Mouse (Mus musculus): ENCODE data around the gene Meis1.

DNA sequence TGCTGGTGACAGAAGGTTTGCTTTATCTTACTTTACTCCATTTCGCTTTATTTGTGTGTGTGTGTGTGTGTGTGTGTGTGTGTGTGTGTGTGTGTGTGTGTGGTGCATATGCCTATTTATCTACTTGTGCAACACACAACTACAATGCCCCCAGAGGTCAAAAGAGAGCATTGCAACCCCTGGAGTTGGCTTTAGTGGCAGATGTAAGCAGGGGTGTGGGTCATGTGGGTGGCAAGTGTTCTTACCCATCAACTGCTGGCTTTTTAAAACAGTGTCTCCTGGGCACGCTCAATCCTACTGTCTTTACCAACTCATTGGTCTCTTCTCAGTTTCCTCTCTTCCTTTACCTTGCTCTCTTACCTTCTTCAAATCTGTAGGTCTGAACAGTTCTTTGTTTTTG, 22.5 kb downstream of the Meis1 start:
- TF ChIP-seq CTCF (IDR thresholded peaks at IDR 0.05; ENCODE audit: extremely low read depth, insufficient read depth, insufficient read length, insufficient replicate concordance) (no peak), POLR2A (IDR thresholded peaks at IDR 0.05; ENCODE audit: low read depth, low read length) (no peak)
